Mouse (Mus musculus): ENCODE measurements around the gene Ppara. TPM values are rescaled to one million over a fixed set of nuclear protein-coding genes. Genes with fewer than 3 reads are reported as not detected.

Ppara gene
- polyA plus RNA-seq, 1 experiment from 2014 or later = 0.45 TPM

- H3K36me3 ChIP-seq = no peaks in the 10 kb centered on the region
- peak overlapping the region; percentile 69 for H3K4me3 ChIP-seq
- H3K4me1 ChIP-seq = peaks cover 19% of the 10 kb centered on the region
- H3K27ac ChIP-seq = peak overlapping the region; percentile 79
- no peaks in the 10 kb centered on the region for H3K9me3 ChIP-seq (replicated peaks)
- WGBS = 44% methylated on average over 8 of the region's 8 CpGs
- no peak for DNase-seq (ENCODE audit: low spot score)
- no peaks in the 10 kb centered on the region for H3K27me3 ChIP-seq (ENCODE audit: low read depth, poor library complexity, severe bottlenecking)
Observed at GRCm38 (mm10) chr15:85832599-85832998, 97.8 kb downstream of the Ppara start.

DNA sequence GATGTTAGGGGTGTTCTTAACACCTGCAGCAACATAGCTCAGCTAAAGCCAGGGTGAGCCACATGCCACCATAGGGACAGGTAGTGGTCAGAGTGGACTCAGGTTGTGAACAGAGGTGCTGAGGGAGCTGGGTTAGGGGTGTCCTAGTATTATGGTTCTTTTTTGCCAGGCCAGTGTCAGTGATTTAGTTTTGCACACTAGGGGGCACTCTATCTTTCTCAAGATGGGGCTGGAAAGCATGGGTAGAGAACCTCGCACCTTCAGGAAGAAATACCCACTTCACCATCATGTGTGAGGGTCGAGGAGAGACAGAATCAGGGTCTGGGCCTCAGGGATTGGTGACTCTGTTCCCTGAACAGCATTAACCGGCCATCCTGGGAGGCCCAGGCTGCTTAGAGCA, 100.6 kb downstream of the Ppara start:
- Histone ChIP-seq H3K27ac (no peak overlapping the region), H3K9me3 (replicated peaks) (no peaks in the 10 kb centered on the region), H3K27me3 (ENCODE audit: low read depth, poor library complexity, severe bottlenecking) (no peaks in the 10 kb centered on the region), H3K4me3 (no peak overlapping the region), H3K4me1 (peaks cover 19% of the 10 kb centered on the region), H3K36me3 (no peaks in the 10 kb centered on the region)
- DNase-seq (ENCODE audit: low spot score) = no peak
- WGBS = 58% methylated on average over 3 of the region's 3 CpGs

- no peaks in the 10 kb centered on the region for H3K27me3 ChIP-seq (ENCODE audit: low read depth, poor library complexity, severe bottlenecking)
- H3K4me3 ChIP-seq = no peak overlapping the region
- WGBS = 95% methylated on average over 5 of the region's 5 CpGs
Observed at GRCm38 (mm10) chr15:85836887-85837286, 102.1 kb downstream of the Ppara start.

DNA sequence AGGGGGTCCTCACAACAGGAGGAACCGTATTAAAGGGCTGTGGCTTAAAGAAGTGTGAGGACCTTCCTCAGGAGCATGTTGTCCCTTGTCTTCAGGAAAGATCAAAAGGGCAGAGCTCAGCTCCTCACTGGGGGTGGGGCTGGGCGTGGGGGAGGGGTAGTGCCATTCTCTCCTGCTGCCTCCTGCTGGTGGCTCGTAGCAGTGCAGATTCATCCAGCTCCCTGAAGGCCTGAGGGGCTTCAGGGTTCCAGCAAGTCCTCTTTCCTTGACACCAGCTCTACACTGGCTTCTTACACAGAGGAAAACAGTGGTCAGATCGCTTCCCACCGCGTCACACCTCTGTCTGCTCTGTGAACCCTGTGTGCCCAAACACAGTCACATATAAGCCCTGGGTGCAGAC, 106.2 kb downstream of the Ppara start:
- 24% methylated on average over 6 of the region's 6 CpGs for WGBS
- H3K36me3 ChIP-seq = no peaks in the 10 kb centered on the region
- no peak overlapping the region for H3K4me3 ChIP-seq
- peaks cover 6% of the 10 kb centered on the region; the same call in 1 of the 2 replicates for H3K4me1 ChIP-seq
- no peaks in the 10 kb centered on the region for H3K27me3 ChIP-seq (ENCODE audit: low read depth, poor library complexity, severe bottlenecking)
- H3K27ac ChIP-seq = no peak overlapping the region
- no peaks in the 10 kb centered on the region for H3K9me3 ChIP-seq (replicated peaks)
- peak; percentile 65 for DNase-seq (ENCODE audit: low spot score)

More at GRCm38 (mm10) chr15:85836887-85837286, 102.1 kb downstream of the Ppara start:
- no peak for DNase-seq (ENCODE audit: low spot score)
- Histone ChIP-seq H3K36me3 (no peaks in the 10 kb centered on the region), H3K9me3 (replicated peaks) (no peaks in the 10 kb centered on the region), H3K27ac (no peak overlapping the region), H3K4me1 (peaks cover 19% of the 10 kb centered on the region)

DNA sequence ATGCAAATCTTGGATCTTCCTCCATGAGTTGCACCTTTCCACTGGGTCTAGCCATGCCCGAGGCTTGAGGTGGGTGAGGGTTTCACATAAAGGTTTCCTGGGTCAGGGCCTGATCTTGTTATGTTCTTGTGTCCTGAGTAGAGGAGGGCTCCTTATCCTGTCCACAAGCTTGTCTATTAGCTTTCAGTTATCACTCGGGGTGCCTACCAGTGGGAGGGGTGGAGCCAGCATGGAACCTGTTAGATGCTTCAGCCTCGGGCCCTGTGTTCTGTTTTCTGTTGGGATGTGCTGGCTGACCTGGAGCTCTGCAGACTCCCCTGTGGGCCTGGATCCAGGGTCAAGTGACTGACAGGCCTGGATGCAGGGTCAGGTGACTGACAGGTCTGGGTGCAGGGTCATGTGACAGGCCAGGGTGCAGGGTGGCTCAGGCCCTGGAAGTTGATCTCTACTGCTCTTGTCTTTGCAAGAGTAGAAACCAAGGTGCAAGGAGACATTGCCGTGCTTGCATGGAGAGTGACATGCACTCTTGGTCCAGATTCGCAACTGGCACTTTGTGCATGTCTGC, 107.1 kb downstream of the Ppara start:
- Histone ChIP-seq H3K36me3 (no peaks in the 10 kb centered on the region), H3K9me3 (replicated peaks) (no peaks in the 10 kb centered on the region), H3K27me3 (ENCODE audit: low read depth, poor library complexity, severe bottlenecking) (no peaks in the 10 kb centered on the region), H3K4me1 (peaks cover 6% of the 10 kb centered on the region; the same call in 1 of the 2 replicates), H3K4me3 (no peak overlapping the region), H3K27ac (no peak overlapping the region)
- no peak for DNase-seq (ENCODE audit: low spot score)
- 79% methylated on average over 5 of the region's 5 CpGs for WGBS

DNA sequence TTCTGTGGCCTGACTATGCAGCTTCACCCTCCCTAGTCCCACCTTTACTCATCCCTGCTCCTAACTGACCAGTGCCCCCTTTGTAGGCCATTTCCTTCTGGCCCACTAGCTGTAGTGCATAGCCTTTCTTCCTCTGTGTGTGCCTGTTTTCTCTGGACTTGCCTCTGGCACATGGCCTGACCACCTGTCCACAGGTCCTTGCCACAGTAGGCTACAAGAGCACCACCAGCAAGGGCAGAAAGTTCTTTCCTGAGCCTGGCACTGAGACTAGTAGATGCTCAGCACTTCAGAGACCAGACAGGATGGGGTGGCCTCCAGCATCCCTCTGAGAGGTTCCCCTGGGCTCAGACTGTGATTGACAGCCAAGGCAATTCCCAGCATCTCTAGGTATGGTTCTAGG, 110.3 kb downstream of the Ppara start:
- no peaks in the 10 kb centered on the region for H3K36me3 ChIP-seq
- no peaks in the 10 kb centered on the region for H3K9me3 ChIP-seq (replicated peaks)
- no peak overlapping the region for H3K4me3 ChIP-seq
- H3K27me3 ChIP-seq (ENCODE audit: low read depth, poor library complexity, severe bottlenecking) = no peaks in the 10 kb centered on the region
- DNase-seq (ENCODE audit: low spot score) = no peak
- no peak overlapping the region for H3K27ac ChIP-seq
- peaks cover 6% of the 10 kb centered on the region; the same call in 1 of the 2 replicates for H3K4me1 ChIP-seq

DNA sequence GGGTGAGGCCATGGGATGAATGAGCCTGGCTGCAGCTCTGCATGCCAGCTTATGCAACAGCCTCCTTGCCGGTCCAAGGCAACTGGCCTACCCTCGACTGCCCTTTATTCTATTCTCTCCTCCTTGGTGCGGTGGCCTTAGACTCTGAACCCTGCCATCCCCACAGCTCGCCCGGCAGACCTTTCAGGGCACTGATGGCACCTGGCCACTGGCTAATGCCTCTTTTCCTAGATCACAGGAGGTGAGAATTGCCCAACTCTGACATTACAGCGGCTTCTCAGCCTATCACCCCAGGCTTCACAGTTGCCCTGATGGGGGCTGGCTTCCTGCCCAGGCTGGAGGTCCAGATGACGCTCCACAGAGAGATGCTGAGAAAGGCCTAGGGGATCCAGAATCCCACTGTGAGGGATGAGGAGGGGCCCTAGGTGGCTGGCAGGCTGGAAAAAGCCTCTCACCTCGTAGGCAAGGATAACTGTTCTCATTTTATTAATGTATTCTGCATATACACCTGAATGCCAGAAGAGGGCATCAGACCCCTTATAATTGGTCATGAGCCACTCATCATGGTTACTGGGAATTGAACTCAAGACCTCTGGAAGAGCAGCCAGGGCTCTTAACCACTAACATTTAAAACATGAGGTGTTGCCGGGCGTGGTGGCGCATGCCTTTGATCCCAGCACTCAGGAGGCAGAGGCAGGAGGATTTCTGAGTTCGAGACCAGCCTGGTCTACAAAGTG, 117.0 kb downstream of the Ppara start:
- Histone ChIP-seq H3K27me3 (ENCODE audit: low read depth, poor library complexity, severe bottlenecking) (no peaks in the 10 kb centered on the region), H3K9me3 (replicated peaks) (no peaks in the 10 kb centered on the region), H3K4me1 (no peaks in the 10 kb centered on the region), H3K27ac (no peak overlapping the region), H3K36me3 (peaks cover under 1% of the 10 kb centered on the region), H3K4me3 (no peak overlapping the region)
- DNase-seq (ENCODE audit: low spot score) = no peak
- 77% methylated on average over 12 of the region's 12 CpGs for WGBS

MicroRNA genes within 50 kb of the gene (microRNA counts, 519-probe panel; counts per million panel counts)
- 684 counts per million, percentile 72 among the panel's probes with 10 or more counts for microRNA mmu-let-7b
- microRNA mmu-let-7c = 684 counts per million, percentile 72 among the panel's probes with 10 or more counts

Small RNA genes lying within 50 kb of the gene (microRNA-seq; reads per million reads assigned to microRNA genes)
- gene Mirlet7b = 4.7 reads per million, percentile 8 among the genes with 10 or more reads in this experiment
- gene Mirlet7c-2 = not detected

Other genes with a start within 250 kb of the Ppara start
- gene 7530416G11Rik, start 231.8 kb upstream of the Ppara start, polyA plus RNA-seq (2016; fragmentation: Nextera tagmentation; extraction: Ambion mirVana) = not detected in 2 replicates
- gene Wnt7b, start 152.5 kb upstream of the Ppara start, polyA plus RNA-seq (2016; fragmentation: Nextera tagmentation; extraction: Ambion mirVana) = 10.9 and 17.1 TPM in 2 replicates
- 35.2 and 35.6 TPM in 2 replicates for gene Cdpf1, start 76.7 kb downstream of the Ppara start, polyA plus RNA-seq (2016; fragmentation: Nextera tagmentation; extraction: Ambion mirVana)
- 0.03 and 0.05 TPM in 2 replicates for gene Pkdrej, start 86.8 kb downstream of the Ppara start, polyA plus RNA-seq (2016; fragmentation: Nextera tagmentation; extraction: Ambion mirVana)
- 2.8 and 3.9 TPM in 2 replicates for gene Ttc38, start 97.3 kb downstream of the Ppara start, polyA plus RNA-seq (2016; fragmentation: Nextera tagmentation; extraction: Ambion mirVana)
- 55.4 and 56.1 TPM in 2 replicates for gene Gtse1, start 124.8 kb downstream of the Ppara start, polyA plus RNA-seq (2016; fragmentation: Nextera tagmentation; extraction: Ambion mirVana)
- gene Trmu, start 144.3 kb downstream of the Ppara start, polyA plus RNA-seq (2016; fragmentation: Nextera tagmentation; extraction: Ambion mirVana) = 40.8 and 42.7 TPM in 2 replicates